Mouse (Mus musculus): ENCODE measurements around the gene Afg1l.

GRCm38 (mm10) chr10:42273760-42274691 is 204.3 kb downstream of the Afg1l start:
- no peak for TF ChIP-seq CTCF (conservative IDR thresholded peaks at IDR 0.05; ENCODE audit: insufficient read depth, insufficient read length, low read depth, low read length)
- no peak for TF ChIP-seq POLR2A (IDR thresholded peaks at IDR 0.05; ENCODE audit: low read depth, low read length)

Measured in kidney, adult 2 months (tissue).